Mouse (Mus musculus) hindbrain, embryonic 16.5 days (tissue): ENCODE data around the gene Ndufa6. TPM values are rescaled to one million over a fixed set of nuclear protein-coding genes. Genes with fewer than 3 reads are reported as not detected.

Experiments
- ATAC-seq: fragments of 200-750 bp; cut with Nextera tagmentation; 2 replicates; pipeline ENCODE4 v1.8.0; 2017; ENCODE audit warnings: moderate TSS enrichment, moderate library complexity
- H3K27ac ChIP-seq: fragments of 300-500 bp; sonication (generic); 2 replicates; pipeline ENCODE4 v1.5.1; 2014; ENCODE audit warnings: low read depth, mild to moderate bottlenecking, control low read depth, low read length, moderate library complexity
- H3K27me3 ChIP-seq: fragments of 300-500 bp; sonication (generic); replicated peaks from 2 replicates; pipeline ENCODE4 v1.6.1; 2014; ENCODE audit warnings: low read length; ENCODE audit not compliant: control insufficient read depth, insufficient read depth
- H3K36me3 ChIP-seq: fragments of 300-500 bp; sonication (generic); 2 replicates; pipeline ENCODE4 v1.6.1; 2014; ENCODE audit warnings: mild to moderate bottlenecking, low read length, moderate library complexity, mixed read lengths; ENCODE audit not compliant: control insufficient read depth, insufficient read depth
- H3K4me1 ChIP-seq: fragments of 300-500 bp; sonication (generic); 2 replicates; pipeline ENCODE4 v1.6.1; 2014; ENCODE audit warnings: low read depth, low read length; ENCODE audit not compliant: control insufficient read depth, insufficient read depth
- H3K4me2 ChIP-seq: fragments of 300-500 bp; sonication (generic); 2 replicates; pipeline ENCODE4 v1.6.1; 2014; ENCODE audit warnings: mild to moderate bottlenecking, low read length, control low read depth, moderate library complexity
- H3K4me3 ChIP-seq: fragments of 300-500 bp; sonication (generic); 2 replicates; pipeline ENCODE4 v1.5.1; 2014; ENCODE audit warnings: mild to moderate bottlenecking, low read length, control low read depth, moderate library complexity
- H3K9ac ChIP-seq: fragments of 300-500 bp; sonication (generic); 2 replicates; pipeline ENCODE4 v1.6.1; 2014; ENCODE audit warnings: low read depth, mild to moderate bottlenecking, control low read depth, low read length, moderate library complexity
- H3K9me3 ChIP-seq: fragments of 300-500 bp; sonication (generic); 2 replicates; pipeline ENCODE4 v1.6.1; 2014; ENCODE audit warnings: mild to moderate bottlenecking, low read length, moderate library complexity; ENCODE audit not compliant: control insufficient read depth
- WGBS: fragments of 180-500 bp; shearing (Covaris S2); extraction: QIAGEN DNeasy Blood & Tissue Kit; methylation state at CpG from one replicate; pipeline ENCODE4 v1.1.7; 2014; 5-methylcytosine and 5-hydroxymethylcytosine counted together
- microRNA-seq: library from miRNA; unstranded; fragments of <30 nt; microRNA quantifications from one replicate; pipeline ENCODE4, GENCODE M21; 2017
- polyA plus RNA-seq: library from polyadenylated mRNA; unstranded; fragments of >200 nt; fragmentation: Nextera tagmentation; extraction: Ambion mirVana; gene quantifications from 2 replicates; pipeline ENCODE4 v1.2.1, GENCODE M21; 2015

Ndufa6 gene
- polyA plus RNA-seq, 1 experiment from 2014 or later = 392 TPM

GRCm38 (mm10) chr15:82317839-82318238 is 36.3 kb downstream of the Ndufa6 start:
- no peaks in the 10 kb centered on the region for H3K4me1 ChIP-seq
- H3K4me2 ChIP-seq = no peak overlapping the region
- H3K9me3 ChIP-seq = no peaks in the 10 kb centered on the region
- no peak for ATAC-seq
- 89% methylated on average over 6 of the region's 6 CpGs for WGBS
- H3K36me3 ChIP-seq = no peaks in the 10 kb centered on the region
- H3K27ac ChIP-seq = no peak overlapping the region
- no peak overlapping the region for H3K4me3 ChIP-seq
- H3K9ac ChIP-seq = no peak overlapping the region
- no peaks in the 10 kb centered on the region for H3K27me3 ChIP-seq

DNA sequence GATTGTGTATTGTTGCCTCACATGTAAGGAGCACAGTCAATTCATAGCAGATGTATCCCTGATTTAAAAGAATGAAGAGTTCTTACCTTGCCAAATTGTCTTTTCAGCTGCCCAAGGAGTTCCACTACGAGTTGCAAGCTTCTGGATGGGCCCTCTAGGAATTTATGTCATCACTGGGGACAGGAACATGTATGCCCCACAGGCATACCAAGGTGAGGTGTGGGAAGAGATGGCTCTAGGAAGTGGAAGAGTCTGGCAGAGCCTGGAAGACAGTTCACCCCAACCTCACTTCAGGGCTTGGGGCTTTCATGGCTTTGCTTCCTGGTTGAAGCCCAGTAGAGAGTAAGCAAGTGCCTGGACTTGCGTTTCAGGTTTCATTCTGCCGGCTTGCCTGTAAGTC is 45.7 kb downstream of the Ndufa6 start:
- Histone ChIP-seq H3K9me3 (no peaks in the 10 kb centered on the region), H3K27ac (no peak overlapping the region), H3K36me3 (no peaks in the 10 kb centered on the region), H3K4me3 (no peak overlapping the region), H3K4me1 (no peaks in the 10 kb centered on the region), H3K9ac (no peak overlapping the region), H3K27me3 (no peaks in the 10 kb centered on the region), H3K4me2 (no peak overlapping the region)
- WGBS = 87% methylated on average over 3 of the region's 3 CpGs
- ATAC-seq = no peak

DNA sequence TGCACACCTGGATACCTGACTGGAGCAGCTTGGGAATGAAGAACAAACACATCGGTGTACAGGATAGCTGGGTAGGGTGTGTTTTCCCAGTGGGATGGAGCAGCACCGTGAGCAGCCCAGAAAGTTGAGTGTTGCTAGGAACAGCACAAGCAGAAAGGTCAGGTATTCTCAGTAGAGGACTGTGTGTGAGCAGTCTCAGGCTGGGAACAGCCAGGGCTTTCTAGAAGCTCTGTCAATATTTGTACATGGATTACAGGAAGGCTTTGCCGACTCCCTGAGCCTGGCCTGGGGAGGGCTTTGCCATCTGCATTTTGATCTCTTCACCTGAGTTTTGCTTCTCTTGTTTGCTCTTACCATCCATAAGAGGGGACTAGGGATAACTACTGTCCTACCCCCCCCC is 47.0 kb downstream of the Ndufa6 start:
- ATAC-seq = no peak
- WGBS = 85% methylated on average over 3 of the region's 3 CpGs
- Histone ChIP-seq H3K27ac (no peak overlapping the region), H3K4me3 (no peak overlapping the region), H3K36me3 (no peaks in the 10 kb centered on the region), H3K9me3 (no peaks in the 10 kb centered on the region), H3K27me3 (no peaks in the 10 kb centered on the region), H3K9ac (no peak overlapping the region), H3K4me2 (no peak overlapping the region), H3K4me1 (no peaks in the 10 kb centered on the region)

Small RNA genes within 50 kb of the gene (microRNA-seq; reads per million reads assigned to microRNA genes)
- not detected for gene Mir7684

Other genes starting within 250 kb of the Ndufa6 start
- 10.6 and 11.9 TPM in 2 replicates for gene Ccdc134, start 226.4 kb downstream of the Ndufa6 start, polyA plus RNA-seq
- 179 and 196 TPM in 2 replicates for gene Srebf2, start 207.1 kb downstream of the Ndufa6 start, polyA plus RNA-seq
- 3.4 and 4.2 TPM in 2 replicates for gene Shisa8, start 141.5 kb downstream of the Ndufa6 start, polyA plus RNA-seq
- 0.10 and 0.31 TPM in 2 replicates for gene Tnfrsf13c, start 130.0 kb downstream of the Ndufa6 start, polyA plus RNA-seq
- 20.0 and 24.0 TPM in 2 replicates for gene Cenpm, start 109.6 kb downstream of the Ndufa6 start, polyA plus RNA-seq
- gene 1500009C09Rik, start 101.9 kb downstream of the Ndufa6 start, polyA plus RNA-seq = 16.7 and 20.3 TPM in 2 replicates
- gene Sept3, start 79.4 kb downstream of the Ndufa6 start, polyA plus RNA-seq = 321 and 348 TPM in 2 replicates
- gene Wbp2nl, start 55.4 kb downstream of the Ndufa6 start, polyA plus RNA-seq = 0.10 TPM in 1 of 2 replicates, not detected in the other
- 32.8 and 32.9 TPM in 2 replicates for gene Naga, start 15.4 kb downstream of the Ndufa6 start, polyA plus RNA-seq
- 1.6 and 2.1 TPM in 2 replicates for gene Pheta2, start 15.4 kb downstream of the Ndufa6 start, polyA plus RNA-seq
- gene Smdt1, start 15.4 kb downstream of the Ndufa6 start, polyA plus RNA-seq = 354 and 397 TPM in 2 replicates
- gene Cyp2d22, start 25.9 kb upstream of the Ndufa6 start, polyA plus RNA-seq = 3.3 TPM in 2 replicates
- not detected in 2 replicates for gene Cyp2d11, start 39.7 kb upstream of the Ndufa6 start, polyA plus RNA-seq
- gene Cyp2d10, start 52.9 kb upstream of the Ndufa6 start, polyA plus RNA-seq = not detected in 2 replicates
- not detected in 2 replicates for gene Cyp2d9, start 79.1 kb upstream of the Ndufa6 start, polyA plus RNA-seq
- not detected in 2 replicates for gene Cyp2d12, start 200.8 kb upstream of the Ndufa6 start, polyA plus RNA-seq